Mouse (Mus musculus) thymus, adult 2 months (tissue): ENCODE results near the gene Dnajc5.

Experiments used
- CTCF ChIP-seq: fragments of 200-500 bp; IDR thresholded peaks from 2 replicates; pipeline ENCODE4 v1.5.1; 2012; ENCODE audit warnings: mild to moderate bottlenecking, control low read depth, low read length, moderate library complexity, borderline replicate concordance; ENCODE audit not compliant: control insufficient read depth, poor library complexity, insufficient read depth; ENCODE audit errors: extremely low read depth
- POLR2A ChIP-seq: fragments of 200-500 bp; IDR thresholded peaks from 2 replicates; pipeline ENCODE4 v1.6.1; 2012; ENCODE audit warnings: mild to moderate bottlenecking, low read length, control low read depth, moderate library complexity; ENCODE audit not compliant: control insufficient read depth, poor library complexity, insufficient read depth; ENCODE audit errors: extremely low read depth

- no peak for TF ChIP-seq POLR2A
- no peak for TF ChIP-seq CTCF
These were observed 82.1 kb downstream of the Dnajc5 start for GRCm38 (mm10) chr2:181602367-181602766.
